Comparison of ENCODE assay signal across 9 mouse cellular contexts in the genomic region with DNA sequence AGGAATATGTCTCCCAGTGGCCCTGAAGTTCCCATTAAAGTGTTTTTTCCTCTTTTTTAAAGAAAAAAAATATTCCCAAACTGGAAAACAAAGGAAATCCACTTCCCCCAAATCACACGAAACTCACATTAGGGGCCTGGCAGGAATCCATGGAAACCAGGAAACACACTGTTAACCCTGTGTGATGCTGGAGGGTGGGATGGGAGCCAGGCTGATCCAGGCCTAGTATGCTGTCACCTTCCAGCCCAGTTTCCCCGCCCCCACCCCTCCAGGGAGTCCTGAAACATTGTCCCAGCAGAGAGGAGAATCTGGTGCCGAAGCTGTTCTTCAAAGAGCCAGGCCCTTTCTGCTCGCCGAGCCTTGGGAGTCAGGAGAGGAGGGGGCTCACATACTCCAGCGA. TPM values are rescaled to one million over a fixed set of nuclear protein-coding genes. Genes with fewer than 3 reads are reported as not detected.
A peak's percentile ranks its signal among the peaks of the same experiment; 100 is the strongest.
DNase-seq lines count a peak whose midpoint lies in the region; ATAC-seq and TF ChIP-seq lines count a peak whose summit lies in the region.
"Had no signal": no experiment of that assay in that cellular context is flagged by ENCODE, and none has a peak within 500 bp of the region (broad histone marks: within the 10 kb centered on the region; RNA-seq: fewer than 3 reads in every experiment).

No protein-coding gene starts in this region.

- peaks cover 45% of the 10 kb centered on the region for H3K4me1 ChIP-seq in kidney, embryonic 16.5 days (ENCODE audit: insufficient read depth, low read length)
- peaks cover 58% of the 10 kb centered on the region for H3K4me1 ChIP-seq in heart, postnatal 0 days (ENCODE audit: control insufficient read depth, insufficient read depth)
- H3K4me1 ChIP-seq in limb, embryonic 13.5 days: peaks cover 47% of the 10 kb centered on the region
- H3K4me1 ChIP-seq: megakaryocyte, embryonic 14.5 days had no signal

- 0 out of 2 replicates have a peak, but pooled peaks have one; percentile 19 for TF ChIP-seq EP300 in heart, postnatal 0 days (IDR thresholded peaks at IDR 0.05; ENCODE audit: low read depth)

- 34% methylated on average over 6 of the region's 6 CpGs for WGBS in kidney, embryonic 16.5 days
- 43% methylated on average over 6 of the region's 6 CpGs for WGBS in heart, postnatal 0 days
- WGBS in limb, embryonic 13.5 days: 34% methylated on average over 6 of the region's 6 CpGs

- peak; percentile 32 for DNase-seq in adrenal gland, postnatal 10 days
- no peak for DNase-seq in adrenal gland, adult 18-20 months (ENCODE audit: low spot score in 2 of 2)
- DNase-seq in kidney, adult 11 months: no peak
- DNase-seq in heart, postnatal 0 days (ENCODE audit: low spot score): no peak
- DNase-seq in left cerebral cortex, postnatal 4 days: no peak

- no peak overlapping the region for H3K4me3 ChIP-seq in kidney, embryonic 16.5 days (ENCODE audit: low read length)
- H3K4me3 ChIP-seq in heart, postnatal 0 days (ENCODE audit: low read depth, low read length): no peak overlapping the region
- no peak overlapping the region for H3K4me3 ChIP-seq in limb, embryonic 13.5 days
- H3K4me3 ChIP-seq: megakaryocyte, embryonic 14.5 days had no signal

- no peak for ATAC-seq in kidney, embryonic 16.5 days (ENCODE audit: low FRiP score, low TSS enrichment)
- ATAC-seq in heart, postnatal 0 days (ENCODE audit: insufficient read depth, low read depth): peak; percentile 43; the same call in 1 of the 2 replicates
- ATAC-seq in limb, embryonic 13.5 days (ENCODE audit: low FRiP score, low read depth): no peak
- ATAC-seq in CD4-positive, CD25-positive, alpha-beta regulatory T cell, adult 4 months: no peak

- no peak for TF ChIP-seq CTCF in heart, postnatal 0 days (IDR thresholded peaks at IDR 0.05; ENCODE audit: low read depth)

- peaks cover 3% of the 10 kb centered on the region; the same call in 1 of the 2 replicates for H3K36me3 ChIP-seq in kidney, embryonic 16.5 days (ENCODE audit: insufficient read depth, low read length)
- H3K36me3 ChIP-seq in heart, postnatal 0 days (replicated peaks; ENCODE audit: control insufficient read depth, insufficient read depth, low read length): peaks cover 17% of the 10 kb centered on the region
- H3K36me3 ChIP-seq in limb, embryonic 13.5 days: no peaks in the 10 kb centered on the region

- H3K4me2 ChIP-seq in kidney, embryonic 16.5 days (replicated peaks; ENCODE audit: low read depth, low read length): no peak overlapping the region
- no peak overlapping the region for H3K4me2 ChIP-seq in heart, postnatal 0 days (ENCODE audit: low read depth, low read length)
- 0 out of 2 replicates have a peak overlapping the region, but pooled peaks have one; percentile 4 for H3K4me2 ChIP-seq in limb, embryonic 13.5 days (replicated peaks)

- intact Hi-C loops in left cerebral cortex, postnatal 4 days (cut with DNase I): no loop called here

- no peaks in the 10 kb centered on the region for H3K9me3 ChIP-seq in kidney, embryonic 16.5 days (ENCODE audit: low read length)
- H3K9me3 ChIP-seq in heart, postnatal 0 days (replicated peaks; ENCODE audit: control insufficient read depth, low read length): no peaks in the 10 kb centered on the region
- H3K9me3 ChIP-seq in limb, embryonic 13.5 days: no peaks in the 10 kb centered on the region
- H3K9me3 ChIP-seq: megakaryocyte, embryonic 14.5 days had no signal

- H3K27me3 ChIP-seq in kidney, embryonic 16.5 days (ENCODE audit: insufficient read depth, low read length): no peaks in the 10 kb centered on the region
- H3K27me3 ChIP-seq in heart, postnatal 0 days (ENCODE audit: control insufficient read depth, insufficient read depth, low read length): no peaks in the 10 kb centered on the region
- H3K27me3 ChIP-seq in limb, embryonic 13.5 days: peaks cover 8% of the 10 kb centered on the region; the same call in 1 of the 2 replicates

- H3K27ac ChIP-seq in kidney, embryonic 16.5 days (ENCODE audit: low read length): peak overlapping the region; percentile 53
- H3K27ac ChIP-seq in heart, postnatal 0 days (ENCODE audit: low read depth): peak overlapping the region; percentile 68
- H3K27ac ChIP-seq in limb, embryonic 13.5 days: peak overlapping the region; percentile 52

- peak overlapping the region; percentile 23; the same call in 1 of the 2 replicates for H3K9ac ChIP-seq in kidney, embryonic 16.5 days (replicated peaks; ENCODE audit: low read length)
- no peak overlapping the region for H3K9ac ChIP-seq in heart, postnatal 0 days (replicated peaks; ENCODE audit: low read depth, low read length)
- peak overlapping the region; percentile 35; the same call in 1 of the 2 replicates for H3K9ac ChIP-seq in limb, embryonic 13.5 days

RNA-seq across cellular contexts. Expression of a gene that starts 32.2 kb away (rescaled TPM):
- 10 to 100 TPM in 1 of 2 experiments, 1 to 10 TPM in 1; 7.4 to 10.9 TPM for total RNA-seq in adrenal gland, postnatal 10 days (2021)
- total RNA-seq in adrenal gland, adult 18-20 months (2021): 1 to 10 TPM; 4.8 to 6.5 TPM
- polyA plus RNA-seq in kidney, embryonic 16.5 days (2015; fragmentation: Nextera tagmentation; extraction: Ambion mirVana): 5.4 and 8.8 TPM in 2 replicates
- total RNA-seq in heart, postnatal 0 days (2014; rRNA removed; ENCODE audit: low replicate concordance): 42.6 and 45.4 TPM in 2 replicates
- polyA plus RNA-seq in heart, postnatal 0 days (2015; fragmentation: Nextera tagmentation; extraction: Ambion mirVana): 13.7 and 16.4 TPM in 2 replicates
- 4.1 and 4.5 TPM in 2 replicates for polyA plus RNA-seq in limb, embryonic 13.5 days (2015; fragmentation: Nextera tagmentation; extraction: Ambion mirVana)
- 1 to 10 TPM; 1.0 to 1.9 TPM for polyA plus RNA-seq in CD4-positive, CD25-positive, alpha-beta regulatory T cell, adult 4 months (2017; shearing (Covaris generic))
- total RNA-seq in left cerebral cortex, postnatal 4 days (2021): 1 to 10 TPM; 1.1 to 2.4 TPM
